Mouse (Mus musculus) bone marrow macrophage, adult 2 months (primary cell): ENCODE measurements around the gene Stac2.

Experiments used
- CTCF ChIP-seq: IDR thresholded peaks from 2 replicates; pipeline ENCODE4 v1.5.1; 2012; ENCODE audit warnings: low read depth, mild to moderate bottlenecking, low read length, moderate library complexity
- POLR2A ChIP-seq: IDR thresholded peaks from 2 replicates; pipeline ENCODE4 v1.6.1; 2012; ENCODE audit warnings: mild to moderate bottlenecking, low read depth, low read length, borderline replicate concordance

DNA sequence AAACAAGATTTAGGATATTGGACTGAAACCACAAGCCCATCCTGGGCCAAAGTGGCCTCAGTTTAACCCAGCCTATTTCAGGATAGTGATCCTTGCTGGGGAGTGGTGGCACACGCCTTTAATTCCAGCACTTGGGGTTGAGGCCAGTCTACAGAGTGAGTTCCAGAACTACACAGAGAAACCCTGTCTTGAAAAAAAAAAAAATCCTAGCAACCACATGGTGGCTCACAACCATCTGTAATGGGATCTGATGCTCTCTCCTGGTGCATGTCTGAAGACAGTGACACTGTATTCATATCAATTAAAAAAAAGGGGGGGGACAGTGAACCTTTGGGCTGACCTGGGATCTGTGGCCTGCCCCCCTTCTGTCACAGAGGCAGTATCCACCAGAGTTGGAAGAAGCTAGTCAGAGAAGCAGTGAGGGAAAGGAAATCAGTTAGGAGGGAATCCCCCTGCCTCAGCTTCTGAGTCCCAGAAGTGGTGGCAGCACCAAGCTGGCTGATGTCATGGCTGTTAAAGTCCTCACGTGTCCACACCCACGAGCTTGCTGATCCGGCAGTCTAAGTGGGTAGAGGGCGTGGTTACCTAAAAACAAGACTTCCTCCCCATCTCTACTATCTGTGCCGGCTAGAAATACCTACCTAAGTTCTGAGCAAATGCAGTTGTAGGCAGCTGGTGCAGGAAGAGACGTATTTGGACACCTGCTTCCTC is 54.2 kb downstream of the Stac2 start:
- no peak for TF ChIP-seq CTCF
- no peak for TF ChIP-seq POLR2A
